Mouse (Mus musculus): ENCODE results near the gene Msl1.

The Msl1 gene

GRCm38 (mm10) chr11:98795015-98795713 is at the start of gene Msl1:
Gene Msl1 (plus strand): TSS chr11:98795516.
- peak; percentile 92 for DNase-seq (ENCODE audit: low read depth, low spot score)

- DNase-seq (ENCODE audit: low read depth, low spot score): no peak
Observed at GRCm38 (mm10) chr11:98745932-98746853, 49.1 kb upstream of the Msl1 start.

- peak; percentile 79 for DNase-seq (ENCODE audit: low read depth, low spot score)
Observed at GRCm38 (mm10) chr11:98746855-98747693, 48.2 kb upstream of the Msl1 start.

- DNase-seq (ENCODE audit: low read depth, low spot score): peak; percentile 44
Observed at GRCm38 (mm10) chr11:98747804-98748505, 47.4 kb upstream of the Msl1 start.

- no peak for DNase-seq (ENCODE audit: low read depth, low spot score)
Observed at GRCm38 (mm10) chr11:98748506-98749416, 46.6 kb upstream of the Msl1 start.

- no peak for DNase-seq (ENCODE audit: low read depth, low spot score)
Observed at GRCm38 (mm10) chr11:98749716-98750115, 45.6 kb upstream of the Msl1 start.

- DNase-seq (ENCODE audit: low read depth, low spot score): no peak
Observed at GRCm38 (mm10) chr11:98750351-98751201, 44.7 kb upstream of the Msl1 start.

- DNase-seq (ENCODE audit: low read depth, low spot score): no peak
Observed at GRCm38 (mm10) chr11:98751221-98751782, 44.0 kb upstream of the Msl1 start.

- no peak for DNase-seq (ENCODE audit: low read depth, low spot score)
Observed at GRCm38 (mm10) chr11:98752562-98753140, 42.7 kb upstream of the Msl1 start.

- no peak for DNase-seq (ENCODE audit: low read depth, low spot score)
Observed at GRCm38 (mm10) chr11:98753264-98753663, 42.1 kb upstream of the Msl1 start.

GRCm38 (mm10) chr11:98754151-98754620 is 41.1 kb upstream of the Msl1 start:
- DNase-seq (ENCODE audit: low read depth, low spot score): no peak

- DNase-seq (ENCODE audit: low read depth, low spot score): peak; percentile 82
Observed at GRCm38 (mm10) chr11:98754621-98755181, 40.6 kb upstream of the Msl1 start.

- no peak for DNase-seq (ENCODE audit: low read depth, low spot score)
Observed at GRCm38 (mm10) chr11:98755726-98756380, 39.5 kb upstream of the Msl1 start.

GRCm38 (mm10) chr11:98756711-98757110 is 38.6 kb upstream of the Msl1 start:
- no peak for DNase-seq (ENCODE audit: low read depth, low spot score)

GRCm38 (mm10) chr11:98761939-98762338 is 33.4 kb upstream of the Msl1 start:
- no peak for DNase-seq (ENCODE audit: low read depth, low spot score)

- DNase-seq (ENCODE audit: low read depth, low spot score): no peak
Observed at GRCm38 (mm10) chr11:98762756-98763501, 32.4 kb upstream of the Msl1 start.

GRCm38 (mm10) chr11:98763502-98763861 is 31.8 kb upstream of the Msl1 start:
- no peak for DNase-seq (ENCODE audit: low read depth, low spot score)

All from CD4-positive helper T cell, adult 2 months (primary cell).